Mouse (Mus musculus) C2C12 (cell line): Measurements from ENCODE around the gene Med11.

Source experiments
- CTCF ChIP-seq: IDR thresholded peaks from one replicate; pipeline ENCODE4 v1.5.1; 2011; ENCODE audit not compliant: control insufficient read depth, insufficient read depth, insufficient read length
- MAX ChIP-seq: IDR thresholded peaks from one replicate; pipeline ENCODE4 v1.6.1; 2011; ENCODE audit warnings: mild to moderate bottlenecking, control low read depth
- MYOD1 ChIP-seq: IDR thresholded peaks from one replicate; pipeline ENCODE4 v1.6.1; 2011; ENCODE audit warnings: low read depth; ENCODE audit not compliant: control insufficient read depth, insufficient read length
- MYOG ChIP-seq: IDR thresholded peaks from one replicate; pipeline ENCODE4 v1.6.1; 2011; ENCODE audit not compliant: control insufficient read depth, insufficient read length; ENCODE audit errors: extremely low read depth
- USF1 ChIP-seq: IDR thresholded peaks from one replicate; pipeline ENCODE4 v1.6.1; 2011; ENCODE audit warnings: low read depth, mild to moderate bottlenecking, control low read depth, moderate library complexity

DNA sequence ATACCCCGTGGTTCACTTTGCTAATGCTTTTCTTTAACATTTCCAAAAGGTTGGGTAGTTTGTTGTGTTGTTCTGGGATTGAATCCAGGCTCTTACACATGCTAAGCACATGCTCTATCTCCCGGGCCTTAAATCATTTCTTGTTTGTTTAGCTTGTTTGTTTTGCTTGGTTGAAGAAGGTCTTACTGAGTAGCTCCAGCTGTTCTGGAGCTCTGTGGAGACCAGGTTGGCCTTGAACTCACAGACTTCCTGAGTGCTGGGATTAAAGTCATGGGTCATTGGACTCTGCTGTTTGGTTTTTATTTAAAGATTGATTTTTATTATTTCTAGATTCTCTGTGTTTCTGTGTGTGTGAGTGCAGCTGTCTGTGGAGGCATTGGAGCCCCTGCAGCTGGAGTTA lies 33.8 kb downstream of the Med11 start:
- TF ChIP-seq MAX (no peak), CTCF (no peak), MYOD1 (no peak), MYOG (no peak), USF1 (no peak)
